Mouse (Mus musculus) heart, adult 2 months (tissue): ENCODE data around the gene Tmem159.

Source experiments
- CTCF ChIP-seq: fragments of 200-600 bp; IDR thresholded peaks from 2 replicates; pipeline ENCODE4 v1.8.1; 2022; ENCODE audit warnings: antibody characterized with exemption, mild to moderate bottlenecking, moderate library complexity
- EP300 ChIP-seq: fragments of 200-500 bp; IDR thresholded peaks from 2 replicates; pipeline ENCODE4 v1.6.1; 2011; ENCODE audit warnings: low read depth, low read length, control low read depth; ENCODE audit not compliant: insufficient read depth

GRCm38 (mm10) chr7:120157575-120158061, 55.5 kb downstream of the Tmem159 start:
- no peak for TF ChIP-seq CTCF
- TF ChIP-seq EP300 = no peak
